Mouse (Mus musculus) c-Kit-negative CD71-positive TER-119-positive erythroid progenitor cells, embryonic 14.5 days (primary cell): ENCODE results near the gene Slc22a16.
"Not testable (repeated sequence)": the region's sequence is repeated elsewhere in the genome, so short reads cannot be mapped to it uniquely, and the experiment has no call there.

ENCODE experiments used
- DNase-seq: peaks from one replicate; pipeline ENCODE4 v3.0.0-alpha.2; 2013; ENCODE audit warnings: low read depth, low spot score

The Slc22a16 gene

DNA sequence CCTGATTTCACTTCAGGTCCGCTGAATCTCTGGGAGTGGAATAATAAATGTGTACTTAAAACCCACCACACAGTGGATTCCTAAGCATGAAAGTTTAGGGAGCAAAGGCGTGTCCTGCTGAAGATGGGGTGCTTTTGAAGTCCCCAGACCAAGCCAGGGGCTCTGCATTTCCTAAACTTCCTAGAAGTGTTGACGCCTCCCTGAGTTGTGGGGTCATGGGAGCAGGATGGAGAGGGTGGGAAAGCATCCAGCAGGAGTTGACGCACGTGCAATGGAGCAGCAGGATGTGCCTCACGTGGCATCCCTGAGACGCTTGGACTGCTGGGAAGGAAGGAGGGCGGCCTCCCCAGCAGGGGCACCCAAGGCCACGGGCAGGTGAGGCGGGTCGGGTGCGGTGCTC is at the start of gene Slc22a16:
Slc22a16 (plus strand) TSS at position 301 of the 400 bp plus-strand sequence.
- DNase-seq, result no peak

DNA sequence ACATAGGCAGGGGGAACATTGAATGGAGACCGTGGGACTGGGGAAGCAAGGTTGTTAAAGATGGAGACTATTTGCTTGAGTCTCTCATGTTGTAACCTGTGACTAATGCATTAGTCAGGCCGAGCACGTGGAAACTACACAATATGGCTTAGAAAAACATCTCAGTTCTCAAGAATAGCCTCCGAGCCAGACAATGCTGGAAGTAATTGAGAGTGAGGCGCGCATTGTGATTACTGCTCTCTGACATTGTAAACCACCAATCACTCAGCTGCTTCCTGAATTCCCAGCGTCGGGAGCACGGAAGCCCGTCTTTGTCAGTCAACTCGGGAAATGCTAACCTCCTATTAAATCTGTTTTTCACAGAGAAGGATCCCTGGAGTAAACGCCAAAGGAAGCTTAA is 48.6 kb upstream of the Slc22a16 start:
- DNase-seq, result no peak

DNA sequence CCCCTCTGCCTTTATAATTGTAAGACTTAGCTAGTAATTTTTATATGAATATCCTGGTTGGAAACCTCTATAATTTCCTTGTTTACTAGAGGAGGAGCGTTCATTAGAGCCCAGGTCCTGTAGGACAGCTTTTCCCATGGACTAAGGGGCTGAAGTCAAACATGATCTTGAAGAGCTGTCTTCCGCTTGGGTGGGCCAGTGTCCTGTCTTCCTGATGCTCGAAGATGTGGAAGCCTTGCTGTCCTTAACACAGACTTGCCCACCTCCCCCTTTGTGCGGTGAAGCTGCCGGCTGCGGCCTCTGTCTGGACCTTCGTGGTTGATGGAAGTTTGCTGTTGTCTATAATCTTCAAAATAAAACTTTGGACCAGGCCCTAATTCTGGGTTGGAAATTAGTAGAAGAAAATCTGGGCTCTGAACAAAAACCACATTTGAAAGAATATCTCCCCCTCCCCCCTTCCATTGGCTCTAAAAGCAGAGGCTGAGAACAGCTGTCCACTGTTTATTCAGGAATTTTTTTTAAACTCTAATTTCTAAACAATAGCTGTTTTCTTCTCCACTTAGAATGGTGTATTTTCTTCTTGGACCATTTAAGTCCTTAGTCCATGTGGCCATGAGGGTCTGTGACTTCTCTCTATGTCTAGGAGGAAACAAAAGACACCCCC is 46.7 kb upstream of the Slc22a16 start:
- no peak for DNase-seq

DNA sequence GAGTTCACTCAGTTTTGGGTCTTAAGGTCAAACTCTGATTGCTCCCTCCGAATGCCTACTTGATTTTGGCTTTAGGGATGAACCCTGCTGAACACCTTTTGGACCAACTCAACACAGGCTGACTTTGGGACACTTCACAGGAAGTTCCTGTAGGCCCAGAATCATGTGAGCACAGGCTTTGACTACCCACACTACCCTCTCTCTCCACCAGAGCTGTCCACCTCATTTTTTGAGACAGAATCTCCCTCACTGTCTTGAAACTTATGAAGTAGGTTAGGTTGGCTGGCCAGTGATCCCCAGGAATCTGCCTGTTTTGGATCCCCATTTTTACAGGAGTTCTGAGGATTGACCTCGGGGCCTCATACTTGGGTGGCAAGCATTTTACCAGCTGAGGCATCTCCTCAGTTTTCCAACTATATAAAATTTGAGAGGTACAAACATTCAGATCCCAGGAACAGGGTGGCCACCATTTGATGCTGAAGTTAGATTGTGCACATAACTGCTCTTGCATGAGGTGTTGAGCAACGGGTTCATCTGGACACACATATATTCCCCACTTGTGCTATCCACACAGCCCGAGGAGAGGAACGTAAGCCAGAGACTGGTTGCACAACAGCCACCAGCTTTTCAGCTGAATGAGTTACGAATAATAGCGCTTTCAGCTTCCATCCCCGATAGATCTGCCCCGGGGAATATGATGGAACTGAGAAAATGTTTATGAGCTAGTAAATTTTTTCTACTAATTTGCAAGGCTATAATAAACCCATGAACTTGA is 45.9 kb upstream of the Slc22a16 start:
- no peak for DNase-seq

DNA sequence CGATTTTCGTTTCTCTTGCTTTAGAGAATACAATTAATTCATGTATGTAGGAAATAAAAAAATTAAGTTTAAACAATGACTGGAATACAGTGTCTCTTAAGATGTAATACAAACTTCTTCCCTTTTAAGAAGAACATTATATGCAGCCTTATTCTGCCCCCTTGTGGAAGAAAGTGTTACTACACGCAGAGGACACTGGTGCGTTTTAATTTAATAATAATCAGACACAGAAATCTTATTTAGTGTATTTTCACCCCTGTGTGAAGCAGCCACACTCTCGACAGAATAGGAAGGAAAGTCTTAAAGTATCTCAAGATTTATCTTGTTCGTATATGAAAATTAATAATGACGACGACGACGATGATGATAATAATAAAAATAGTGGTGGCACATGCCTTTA is 45.1 kb upstream of the Slc22a16 start:
- peak; percentile 64 for DNase-seq

DNA sequence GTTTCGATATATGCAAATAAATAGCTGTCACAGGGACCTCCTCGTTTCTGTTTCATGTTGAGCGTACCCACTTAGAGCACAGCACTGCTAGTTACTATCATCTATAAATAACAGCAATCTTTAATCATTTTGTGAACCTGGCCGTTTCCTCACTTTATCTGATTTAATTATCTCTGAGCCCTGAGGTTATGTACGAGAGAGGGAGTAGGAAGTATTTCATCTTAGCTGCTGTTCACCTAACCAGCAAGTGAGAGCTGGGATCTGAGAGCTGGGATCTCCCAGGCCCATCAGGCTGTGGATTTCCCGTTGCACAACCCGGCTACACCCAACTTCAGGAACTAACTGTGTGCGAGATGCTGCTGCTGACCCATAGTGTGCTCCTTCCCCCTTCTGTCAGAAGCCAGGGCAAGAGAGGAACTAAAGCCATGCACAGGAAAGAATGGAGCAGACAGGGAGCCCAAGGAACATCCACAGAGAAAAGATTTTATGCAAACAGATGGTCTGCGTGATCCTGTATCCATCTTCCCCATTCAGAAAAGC is 44.5 kb upstream of the Slc22a16 start:
- DNase-seq, result no peak

DNA sequence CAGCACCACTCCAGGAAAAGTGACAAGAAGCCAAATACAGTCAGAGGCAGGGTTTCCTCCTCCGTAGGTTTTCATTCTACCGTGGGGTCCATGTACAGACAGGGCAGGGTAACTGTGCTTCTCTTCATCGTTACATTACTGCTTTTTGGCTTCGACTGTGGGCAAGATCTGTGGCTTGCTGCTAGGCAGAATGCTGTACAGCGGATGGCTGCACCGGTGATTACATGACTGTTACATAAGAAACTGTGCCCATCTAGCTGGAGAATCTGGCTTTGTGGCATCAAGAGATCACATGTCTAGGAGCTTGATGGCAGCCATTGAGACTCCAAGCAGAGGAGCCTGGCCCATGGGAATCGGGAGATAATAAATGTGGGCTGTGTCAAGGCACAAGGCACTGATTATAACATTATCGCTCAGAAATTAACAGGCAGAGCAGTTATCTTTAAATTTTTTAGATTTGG is 43.8 kb upstream of the Slc22a16 start:
- DNase-seq, result no peak

DNA sequence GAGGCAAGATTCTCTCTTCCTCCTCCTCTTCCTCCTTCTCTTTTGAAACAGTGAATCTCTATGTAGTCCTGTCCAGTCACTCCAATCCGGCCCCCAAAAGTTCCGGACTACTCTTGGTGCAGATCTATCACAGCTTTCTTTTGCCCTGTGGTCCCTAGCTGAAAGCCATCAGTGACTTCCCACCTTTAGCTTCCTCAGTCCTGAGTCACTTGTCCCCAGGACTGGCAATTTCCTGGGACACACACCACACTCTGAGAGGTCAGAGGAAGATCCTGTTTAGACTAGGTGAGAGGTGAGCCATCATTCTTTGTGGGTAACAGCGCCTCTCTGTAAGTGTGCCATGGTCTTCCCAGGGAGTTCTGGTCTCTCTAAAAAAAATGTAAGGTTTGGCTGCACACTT is 43.1 kb upstream of the Slc22a16 start:
- DNase-seq, result no peak

DNA sequence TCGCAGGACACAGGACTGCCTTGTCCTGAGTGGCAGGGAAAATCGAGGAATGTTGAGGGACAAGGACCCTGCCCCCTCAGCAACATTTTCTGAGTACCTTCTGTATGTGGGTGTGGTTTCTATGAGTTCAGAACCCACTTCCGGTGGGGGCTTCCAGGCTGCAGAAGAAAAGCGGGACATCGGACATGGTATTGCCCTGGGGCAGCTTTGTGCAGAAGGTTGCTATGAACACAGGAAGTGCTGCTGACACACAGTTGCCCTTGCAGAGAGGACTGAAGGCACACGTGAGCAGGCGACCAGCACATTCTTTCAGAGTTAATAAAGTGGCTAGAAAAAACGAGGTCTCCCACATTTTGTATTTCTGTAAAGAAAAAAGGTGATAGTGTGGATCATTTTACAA is 42.6 kb upstream of the Slc22a16 start:
- DNase-seq, result no peak

DNA sequence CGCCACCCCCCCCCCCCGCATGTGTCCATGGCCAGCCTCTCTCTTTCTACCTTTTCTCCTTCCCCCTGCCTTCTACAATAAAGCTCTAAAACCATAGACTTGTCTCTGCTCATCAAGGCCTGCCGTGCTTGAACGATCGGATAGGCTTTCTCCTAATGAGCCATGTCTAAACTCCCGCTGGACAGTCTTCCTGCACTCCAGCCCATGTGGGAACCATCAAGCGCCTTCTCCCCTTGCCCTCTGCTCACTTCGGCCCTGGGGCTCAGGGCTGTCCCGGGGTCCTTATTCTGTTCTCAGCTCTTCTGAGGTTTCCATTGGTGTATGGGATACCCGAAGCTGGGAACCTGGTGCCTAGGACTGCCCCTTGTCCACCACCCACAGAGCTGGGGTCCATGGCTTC is 41.5 kb upstream of the Slc22a16 start:
- no peak for DNase-seq

DNA sequence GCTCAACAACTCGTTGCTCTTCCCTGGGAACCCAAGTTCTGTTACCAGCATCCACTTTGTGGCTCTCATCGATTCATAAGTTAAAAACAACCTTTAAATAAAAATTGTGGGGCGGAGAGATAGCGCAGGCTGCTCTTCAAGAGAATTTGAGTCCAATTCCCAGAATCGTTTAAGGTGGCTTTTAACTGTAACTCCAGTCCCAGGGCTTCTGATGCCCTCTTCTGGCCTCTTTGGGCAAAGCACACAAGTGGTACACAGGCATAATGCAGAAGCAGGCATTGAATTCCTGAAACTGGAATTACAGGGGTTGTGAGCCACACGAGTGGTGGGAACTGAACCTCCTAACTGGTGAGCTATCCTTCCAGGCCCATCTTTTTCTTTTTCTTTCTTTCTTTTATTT is 40.5 kb upstream of the Slc22a16 start:
- peak; percentile 28 for DNase-seq

DNA sequence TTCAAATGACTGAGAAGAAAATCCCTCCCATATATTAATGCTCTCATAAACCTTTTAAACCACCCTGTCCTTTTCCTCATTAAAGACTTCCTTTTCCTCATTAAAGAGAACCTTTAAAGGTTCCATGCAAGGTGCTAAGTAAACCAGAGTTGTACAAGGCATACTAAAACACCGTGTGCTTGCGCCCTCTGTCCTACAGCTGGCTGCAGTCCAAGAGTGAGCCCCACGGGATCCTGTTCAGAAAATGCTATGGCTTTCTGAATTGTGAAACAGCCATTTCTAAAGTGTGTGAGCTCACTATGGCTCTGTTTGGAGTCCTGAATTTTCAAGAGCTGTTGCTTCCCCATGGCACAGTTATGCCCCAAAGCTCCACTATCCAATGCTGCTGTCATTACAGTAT is 39.5 kb upstream of the Slc22a16 start:
- no peak for DNase-seq

DNA sequence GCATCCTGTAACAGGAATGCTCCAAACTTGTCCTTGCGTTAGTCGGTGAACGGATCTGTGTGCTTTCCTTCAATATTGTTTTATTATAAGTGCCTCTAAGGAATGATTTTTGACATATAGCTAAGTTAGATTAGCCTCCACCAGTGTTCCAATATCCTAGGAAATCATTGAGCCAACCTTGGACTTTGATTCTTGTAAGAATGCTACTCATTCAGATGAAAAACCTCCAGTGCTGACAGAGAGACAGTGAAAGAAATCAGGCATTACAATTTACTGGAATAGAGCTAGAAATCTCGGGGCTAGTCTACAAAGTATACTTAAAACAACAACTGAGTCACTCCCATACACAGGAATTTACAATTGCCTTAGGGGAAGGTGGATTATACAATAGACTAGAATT is 37.5 kb upstream of the Slc22a16 start:
- DNase-seq, result not testable (repeated sequence)

DNA sequence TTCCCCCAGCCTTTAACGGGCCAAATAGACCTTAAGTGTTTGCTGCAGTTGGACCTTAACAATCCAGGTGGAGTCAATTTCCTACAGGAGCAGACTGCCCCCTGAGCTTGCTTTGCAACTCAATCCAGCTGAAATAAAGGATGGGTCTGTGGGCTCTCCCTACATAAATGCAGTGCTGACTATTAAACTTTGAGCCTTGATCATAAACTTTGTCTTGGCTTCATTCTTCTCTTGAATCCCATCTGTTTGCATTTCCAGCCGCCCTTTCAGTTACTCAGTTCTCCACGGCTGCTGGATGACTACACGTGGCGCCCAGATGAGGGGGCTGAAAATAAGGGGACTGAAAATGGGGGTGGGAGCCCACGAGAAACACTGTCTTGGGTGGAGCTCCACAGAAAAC is 28.8 kb upstream of the Slc22a16 start:
- no peak for DNase-seq

DNA sequence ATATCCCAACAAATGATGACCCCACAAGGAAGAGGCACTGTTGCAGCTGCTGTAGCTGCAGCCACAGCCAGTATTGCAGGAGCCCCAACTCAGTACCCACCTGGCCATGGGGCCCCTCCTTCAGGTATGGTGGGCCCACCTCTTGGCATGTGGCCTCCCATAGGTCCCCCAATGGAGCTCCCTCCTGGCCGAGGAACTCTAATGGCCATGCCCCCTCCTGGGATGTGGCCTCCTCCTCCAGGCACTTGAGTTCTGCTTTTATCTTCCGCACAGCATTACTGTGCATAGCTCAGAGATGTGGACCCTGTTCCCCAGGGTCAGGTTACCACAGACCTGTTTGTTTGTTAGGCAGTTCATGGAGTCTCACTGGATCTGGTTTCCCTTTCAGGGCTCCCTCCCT is 20.8 kb upstream of the Slc22a16 start:
- DNase-seq, result no peak

DNA sequence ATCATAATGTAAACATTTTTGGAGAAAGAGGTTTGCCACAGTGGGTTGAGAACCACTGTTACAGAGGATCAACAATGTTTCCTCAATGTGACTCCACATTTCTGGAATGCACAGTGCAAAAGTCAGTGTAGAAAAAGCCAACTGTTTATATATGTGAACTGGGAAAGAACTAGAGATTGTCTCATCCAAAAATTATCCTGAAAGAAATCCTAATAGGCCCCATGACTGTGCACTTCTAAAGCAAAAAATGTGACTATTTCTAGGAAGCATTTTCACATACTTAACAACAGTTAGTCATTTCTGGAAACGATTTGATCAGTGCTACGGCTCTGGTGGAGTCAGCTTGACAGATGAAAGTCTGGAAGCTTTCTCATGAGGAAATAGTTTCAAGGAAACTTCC is 18.3 kb upstream of the Slc22a16 start:
- DNase-seq, result no peak

DNA sequence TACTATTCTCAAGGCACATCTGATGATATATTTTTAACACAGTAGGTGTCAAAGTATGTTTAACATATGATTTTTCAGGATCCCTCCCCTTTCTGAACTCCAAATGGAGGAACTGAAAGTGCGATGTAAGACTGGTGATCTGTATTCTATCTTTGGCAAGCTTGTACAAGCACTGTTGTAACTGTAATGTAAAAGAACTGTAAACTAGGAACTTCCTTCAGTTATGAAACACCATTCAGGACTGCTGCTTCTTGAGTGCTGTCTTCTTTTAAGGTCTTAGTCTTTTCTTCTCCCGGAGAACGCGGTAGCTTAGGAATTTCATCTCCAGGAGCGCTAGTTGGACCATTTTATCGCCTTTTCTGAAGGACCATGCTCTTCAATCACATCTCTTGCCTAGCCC is 4.4 kb upstream of the Slc22a16 start:
- DNase-seq, result not testable (repeated sequence)

DNA sequence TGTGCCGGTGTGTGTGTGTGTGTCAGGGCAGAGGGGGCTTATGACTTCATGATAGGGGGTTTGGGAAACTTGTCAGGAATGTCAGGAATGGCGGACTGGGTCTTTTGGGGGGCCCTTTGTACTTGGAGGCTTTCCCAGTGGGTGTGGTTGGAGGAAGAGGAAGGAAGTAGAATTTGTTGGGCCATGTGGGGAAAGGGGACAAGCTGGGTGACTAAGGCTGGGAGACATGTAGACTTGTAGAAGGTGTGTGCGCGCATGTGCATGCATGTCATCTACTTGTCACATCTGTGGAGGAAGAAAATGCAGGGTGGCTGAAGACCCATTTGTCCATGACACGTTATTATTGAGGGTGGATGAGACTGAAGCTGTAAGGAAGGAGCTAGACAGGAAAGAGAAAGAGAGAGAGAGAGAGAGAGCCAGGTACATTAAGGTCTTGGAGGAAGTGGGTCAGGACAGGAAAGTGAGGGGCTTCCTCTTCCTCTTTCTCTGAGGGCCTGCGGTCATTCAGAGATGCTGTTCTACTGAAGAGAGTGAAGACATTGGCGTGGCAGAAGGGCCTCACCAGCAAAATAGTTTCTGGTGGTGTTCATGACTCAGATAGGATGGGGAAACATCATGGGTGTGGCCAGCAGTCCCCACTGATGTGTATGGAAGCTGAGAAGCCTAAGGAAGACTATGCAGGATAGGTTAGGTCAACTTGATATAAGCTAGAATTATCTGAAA is 5.9 kb downstream of the Slc22a16 start:
- no peak for DNase-seq

DNA sequence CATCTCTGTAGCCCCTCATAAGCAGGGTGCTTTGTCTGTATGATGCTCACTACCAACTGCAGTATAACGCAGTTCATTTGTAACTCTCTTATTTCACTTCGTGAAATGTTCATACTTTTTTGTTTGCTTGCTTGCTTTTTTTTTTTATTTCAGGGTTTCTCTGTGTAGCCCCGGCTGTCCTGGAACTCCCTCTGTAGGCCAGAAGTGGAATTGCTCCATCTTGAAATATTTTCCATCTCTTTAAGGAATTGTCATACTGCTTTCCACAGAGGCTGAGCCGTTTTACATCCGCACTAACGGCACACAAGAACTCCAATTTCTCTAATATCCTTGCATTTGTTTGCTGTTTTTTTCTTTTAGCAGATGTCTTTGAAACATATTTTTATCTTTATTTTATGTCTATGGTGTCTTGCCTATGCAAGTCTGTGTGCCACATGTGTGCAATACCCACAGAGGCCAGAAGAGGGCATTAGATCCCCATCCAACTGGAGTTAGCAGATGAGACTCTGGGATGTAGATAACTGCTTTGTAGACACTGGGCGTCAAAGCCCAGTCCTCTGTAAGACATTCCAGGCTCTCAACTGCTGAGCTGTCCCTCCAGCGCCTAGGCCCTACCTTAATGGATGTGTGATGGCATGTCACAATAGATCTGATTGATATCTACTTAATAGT is 13.6 kb downstream of the Slc22a16 start:
- peak; percentile 12 for DNase-seq

DNA sequence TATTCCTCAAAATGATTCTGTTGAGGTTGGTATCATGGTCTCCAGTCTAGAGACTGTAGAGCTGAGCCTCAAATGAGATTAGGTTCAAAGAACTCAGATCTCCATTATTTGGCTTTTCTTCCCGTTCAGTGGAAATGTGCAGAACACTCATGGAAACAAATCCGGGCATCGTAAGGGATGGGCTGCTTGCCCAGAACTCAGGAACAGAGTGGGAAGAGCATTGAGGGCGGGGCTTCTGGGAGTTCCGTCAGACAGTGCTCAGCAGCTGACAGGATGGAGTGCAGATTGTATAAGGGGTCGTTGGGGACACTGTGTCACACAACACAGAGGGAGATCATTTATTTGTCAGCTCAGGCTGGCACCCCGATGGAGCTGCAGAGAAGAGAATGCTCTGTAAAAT is 22.1 kb downstream of the Slc22a16 start:
- no peak for DNase-seq

DNA sequence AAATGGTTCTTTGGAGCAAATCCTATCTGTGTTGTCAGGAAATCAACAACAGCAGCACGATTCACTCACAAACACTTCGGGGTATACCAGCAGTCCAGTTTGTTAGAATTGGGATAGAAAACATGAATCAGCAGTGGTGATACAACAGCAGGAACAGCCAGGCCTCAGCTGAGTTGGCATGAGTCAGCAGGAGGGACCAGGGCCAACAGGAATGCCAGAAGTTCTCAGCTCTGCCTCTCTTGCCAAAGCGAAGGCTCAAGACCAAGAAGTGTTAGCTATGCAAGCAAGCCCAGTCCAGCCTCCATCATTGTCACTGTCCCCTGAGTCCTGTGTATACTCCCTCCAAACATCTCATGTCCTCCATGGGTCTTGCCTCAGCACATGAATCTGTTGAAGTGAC is 27.0 kb downstream of the Slc22a16 start:
- no peak for DNase-seq
